Mouse (Mus musculus): Measurements from ENCODE around the gene Luc7l2. TPM values are rescaled to one million over a fixed set of nuclear protein-coding genes. Genes with fewer than 3 reads are reported as not detected.
"Not testable (repeated sequence)": the region's sequence is repeated elsewhere in the genome, so short reads cannot be mapped to it uniquely, and the experiment has no call there.

Gene Luc7l2
- polyA plus RNA-seq, 1 experiment from 2014 or later: 52.6 TPM

DNA sequence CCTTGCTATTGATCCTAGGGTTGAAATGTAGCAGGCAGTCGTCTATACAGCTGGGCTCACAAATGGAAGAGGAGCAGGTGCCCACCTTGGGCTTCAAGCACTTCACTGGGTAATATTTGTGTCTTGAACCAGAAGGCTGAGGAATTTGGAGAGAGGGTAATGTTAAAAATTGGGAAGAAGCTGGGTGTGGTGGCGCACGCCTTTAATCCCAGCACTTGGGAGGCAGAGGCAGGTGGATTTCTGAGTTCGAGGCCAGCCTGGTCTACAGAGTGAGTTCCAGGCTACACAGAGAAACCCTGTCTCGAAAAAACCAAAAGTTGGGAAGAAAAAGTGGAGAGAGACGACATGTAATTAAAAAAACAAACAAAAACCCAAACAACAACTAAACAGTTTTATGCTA lies 1.3 kb upstream of the Luc7l2 start:
- H3K9me3 ChIP-seq (ENCODE audit: control insufficient read depth, low read length); H3K27me3 ChIP-seq (ENCODE audit: control insufficient read depth, insufficient read depth, low read length); DNase-seq (ENCODE audit: low spot score); ATAC-seq (ENCODE audit: low FRiP score); H3K4me1 ChIP-seq (replicated peaks; ENCODE audit: control insufficient read depth, insufficient read depth, low read length); H3K36me3 ChIP-seq (ENCODE audit: control insufficient read depth, insufficient read depth, low read length); H3K4me3 ChIP-seq (ENCODE audit: low read depth, low read length); H3K9ac ChIP-seq (ENCODE audit: low read depth, low read length): not testable (repeated sequence)
- Histone ChIP-seq H3K4me2 (replicated peaks; ENCODE audit: low read depth, low read length) (peak overlapping the region; percentile 76; the same call in 1 of the 2 replicates), H3K27ac (ENCODE audit: low read depth, low read length) (0 out of 2 replicates have a peak overlapping the region, but pooled peaks have one; percentile 98)
- WGBS: 85% methylated on average over 6 of the region's 6 CpGs

GRCm38 (mm10) chr6:38550250-38551061 lies 678 bp upstream of the Luc7l2 start:
- H3K27ac ChIP-seq (ENCODE audit: low read depth, low read length): peak overlapping the region; percentile 98
- H3K9ac ChIP-seq (ENCODE audit: low read depth, low read length): peak overlapping the region; percentile 87
- peak overlapping the region; percentile 76 for H3K4me2 ChIP-seq (replicated peaks; ENCODE audit: low read depth, low read length)
- DNase-seq (ENCODE audit: low spot score) (no peak), ATAC-seq (ENCODE audit: low FRiP score) (no peak; the same call in 1 of the 2 replicates)
- H3K4me1 ChIP-seq (replicated peaks; ENCODE audit: control insufficient read depth, insufficient read depth, low read length): no peaks in the 10 kb centered on the region
- peak overlapping the region; percentile 74 for H3K4me3 ChIP-seq (ENCODE audit: low read depth, low read length)
- H3K36me3 ChIP-seq (ENCODE audit: control insufficient read depth, insufficient read depth, low read length): no peaks in the 10 kb centered on the region
- H3K27me3 ChIP-seq (ENCODE audit: control insufficient read depth, insufficient read depth, low read length): no peaks in the 10 kb centered on the region
- 10% methylated on average over 28 of the region's 28 CpGs for WGBS
- H3K9me3 ChIP-seq (ENCODE audit: control insufficient read depth, low read length): no peaks in the 10 kb centered on the region

GRCm38 (mm10) chr6:38551989-38552635 lies 978 bp downstream of the Luc7l2 start:
- peak overlapping the region; percentile 90 for H3K9ac ChIP-seq (ENCODE audit: low read depth, low read length)
- H3K4me2 ChIP-seq (replicated peaks; ENCODE audit: low read depth, low read length): peak overlapping the region; percentile 49
- no peaks in the 10 kb centered on the region for H3K36me3 ChIP-seq (ENCODE audit: control insufficient read depth, insufficient read depth, low read length)
- H3K4me1 ChIP-seq (replicated peaks; ENCODE audit: control insufficient read depth, insufficient read depth, low read length): no peaks in the 10 kb centered on the region
- peak overlapping the region; percentile 98 for H3K27ac ChIP-seq (ENCODE audit: low read depth, low read length)
- ATAC-seq (ENCODE audit: low FRiP score) (peak; percentile 94), DNase-seq (ENCODE audit: low spot score) (peak; percentile 97)
- no peaks in the 10 kb centered on the region for H3K9me3 ChIP-seq (ENCODE audit: control insufficient read depth, low read length)
- peak overlapping the region; percentile 74 for H3K4me3 ChIP-seq (ENCODE audit: low read depth, low read length)
- under 1% methylated on average over 28 of the region's 32 CpGs for WGBS
- H3K27me3 ChIP-seq (ENCODE audit: control insufficient read depth, insufficient read depth, low read length): no peaks in the 10 kb centered on the region

GRCm38 (mm10) chr6:38552636-38553000 lies 1.5 kb downstream of the Luc7l2 start:
- Histone ChIP-seq H3K27me3 (ENCODE audit: control insufficient read depth, insufficient read depth, low read length) (no peaks in the 10 kb centered on the region), H3K9me3 (ENCODE audit: control insufficient read depth, low read length) (no peaks in the 10 kb centered on the region), H3K4me3 (ENCODE audit: low read depth, low read length) (peak overlapping the region; percentile 74), H3K9ac (ENCODE audit: low read depth, low read length) (no peak overlapping the region), H3K36me3 (ENCODE audit: control insufficient read depth, insufficient read depth, low read length) (no peaks in the 10 kb centered on the region), H3K4me1 (replicated peaks; ENCODE audit: control insufficient read depth, insufficient read depth, low read length) (no peaks in the 10 kb centered on the region), H3K4me2 (replicated peaks; ENCODE audit: low read depth, low read length) (peak overlapping the region; percentile 49), H3K27ac (ENCODE audit: low read depth, low read length) (no peak overlapping the region)
- DNase-seq (ENCODE audit: low spot score) (no peak), ATAC-seq (ENCODE audit: low FRiP score) (no peak)
- WGBS: 25% methylated on average over 5 of the region's 5 CpGs

GRCm38 (mm10) chr6:38576096-38576495 lies 25.0 kb downstream of the Luc7l2 start:
- H3K27ac ChIP-seq (ENCODE audit: low read depth, low read length): no peak overlapping the region
- no peak overlapping the region for H3K4me3 ChIP-seq (ENCODE audit: low read depth, low read length)
- 0 out of 2 replicates have a peak, but pooled peaks cover 5% of the 10 kb centered on the region for H3K36me3 ChIP-seq (ENCODE audit: control insufficient read depth, insufficient read depth, low read length)
- H3K4me2 ChIP-seq (replicated peaks; ENCODE audit: low read depth, low read length): no peak overlapping the region
- DNase-seq (ENCODE audit: low spot score): no peak
- no peak overlapping the region for H3K9ac ChIP-seq (ENCODE audit: low read depth, low read length)
- no peak for ATAC-seq (ENCODE audit: low FRiP score)
- no peaks in the 10 kb centered on the region for H3K9me3 ChIP-seq (ENCODE audit: control insufficient read depth, low read length)
- H3K27me3 ChIP-seq (ENCODE audit: control insufficient read depth, insufficient read depth, low read length): no peaks in the 10 kb centered on the region
- H3K4me1 ChIP-seq (replicated peaks; ENCODE audit: control insufficient read depth, insufficient read depth, low read length): no peaks in the 10 kb centered on the region
- 94% methylated on average over 2 of the region's 2 CpGs for WGBS

DNA sequence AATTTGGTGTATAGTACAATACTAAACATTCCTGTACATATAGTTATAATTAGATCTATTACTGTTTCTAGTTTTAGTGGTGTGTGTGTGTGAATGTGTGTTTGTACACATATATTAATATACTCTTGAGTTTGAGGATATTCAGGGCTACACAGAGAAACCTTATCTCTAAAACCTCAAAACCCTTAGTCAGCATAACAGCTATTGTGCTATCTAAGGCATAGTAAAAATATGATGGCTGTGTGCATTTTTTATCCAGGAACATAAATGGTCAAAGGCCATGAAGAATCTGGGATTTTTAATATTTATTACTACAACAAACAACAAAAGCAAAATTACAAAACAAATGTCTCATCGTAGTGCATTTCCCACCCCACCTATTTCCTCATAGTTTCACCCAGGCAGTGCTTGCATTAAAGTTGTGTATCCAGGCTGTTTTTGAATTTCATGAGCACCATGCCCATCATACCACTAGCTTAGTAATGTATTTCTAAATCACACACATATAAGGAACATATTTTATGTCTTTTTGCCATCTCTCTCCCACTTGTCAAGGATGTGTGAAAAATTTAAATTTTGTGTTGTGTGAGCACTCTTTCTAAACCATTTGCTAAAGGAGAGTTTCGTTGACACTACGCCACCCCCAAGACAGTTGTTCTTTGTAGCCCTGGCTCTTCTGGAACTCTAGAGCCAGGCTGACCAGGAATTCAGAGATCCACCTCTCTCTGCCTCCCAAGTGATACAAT lies 29.2 kb downstream of the Luc7l2 start:
- Histone ChIP-seq H3K9me3 (ENCODE audit: control insufficient read depth, low read length) (no peaks in the 10 kb centered on the region), H3K9ac (ENCODE audit: low read depth, low read length) (no peak overlapping the region), H3K27me3 (ENCODE audit: control insufficient read depth, insufficient read depth, low read length) (no peaks in the 10 kb centered on the region), H3K4me3 (ENCODE audit: low read depth, low read length) (no peak overlapping the region), H3K36me3 (ENCODE audit: control insufficient read depth, insufficient read depth, low read length) (no peaks in the 10 kb centered on the region; the same call in 1 of the 2 replicates), H3K27ac (ENCODE audit: low read depth, low read length) (no peak overlapping the region), H3K4me1 (replicated peaks; ENCODE audit: control insufficient read depth, insufficient read depth, low read length) (no peaks in the 10 kb centered on the region), H3K4me2 (replicated peaks; ENCODE audit: low read depth, low read length) (no peak overlapping the region)
- ATAC-seq (ENCODE audit: low FRiP score) (no peak), DNase-seq (ENCODE audit: low spot score) (no peak)
- 94% methylated on average over 3 of the region's 3 CpGs for WGBS

DNA sequence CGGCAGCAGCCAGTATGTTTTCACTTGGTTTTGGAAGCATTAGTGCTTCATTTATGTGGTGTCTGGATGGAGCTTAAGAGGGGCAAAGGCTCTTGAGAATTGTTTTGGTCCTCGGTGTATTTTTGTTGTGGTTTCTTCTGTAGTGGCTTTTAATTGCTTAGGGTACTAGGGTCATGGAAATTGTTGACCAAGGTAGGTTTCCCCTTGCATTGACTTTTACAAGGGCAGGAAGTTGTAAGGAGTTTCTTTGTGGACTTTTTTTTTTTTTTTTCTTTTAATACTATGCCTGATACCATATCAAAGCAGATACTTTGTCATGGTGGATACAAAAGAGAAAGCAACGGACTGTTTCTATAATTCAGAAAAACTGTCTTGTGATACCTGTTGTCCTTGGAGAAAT lies 30.6 kb downstream of the Luc7l2 start:
- DNase-seq (ENCODE audit: low spot score) (no peak), ATAC-seq (ENCODE audit: low FRiP score) (no peak)
- 93% methylated on average over 3 of the region's 3 CpGs for WGBS
- H3K4me2 ChIP-seq (replicated peaks; ENCODE audit: low read depth, low read length): no peak overlapping the region
- no peak overlapping the region for H3K27ac ChIP-seq (ENCODE audit: low read depth, low read length)
- H3K27me3 ChIP-seq (ENCODE audit: control insufficient read depth, insufficient read depth, low read length): no peaks in the 10 kb centered on the region
- no peaks in the 10 kb centered on the region; the same call in 1 of the 2 replicates for H3K36me3 ChIP-seq (ENCODE audit: control insufficient read depth, insufficient read depth, low read length)
- no peaks in the 10 kb centered on the region for H3K4me1 ChIP-seq (replicated peaks; ENCODE audit: control insufficient read depth, insufficient read depth, low read length)
- H3K9ac ChIP-seq (ENCODE audit: low read depth, low read length): no peak overlapping the region
- no peaks in the 10 kb centered on the region for H3K9me3 ChIP-seq (ENCODE audit: control insufficient read depth, low read length)
- H3K4me3 ChIP-seq (ENCODE audit: low read depth, low read length): no peak overlapping the region

DNA sequence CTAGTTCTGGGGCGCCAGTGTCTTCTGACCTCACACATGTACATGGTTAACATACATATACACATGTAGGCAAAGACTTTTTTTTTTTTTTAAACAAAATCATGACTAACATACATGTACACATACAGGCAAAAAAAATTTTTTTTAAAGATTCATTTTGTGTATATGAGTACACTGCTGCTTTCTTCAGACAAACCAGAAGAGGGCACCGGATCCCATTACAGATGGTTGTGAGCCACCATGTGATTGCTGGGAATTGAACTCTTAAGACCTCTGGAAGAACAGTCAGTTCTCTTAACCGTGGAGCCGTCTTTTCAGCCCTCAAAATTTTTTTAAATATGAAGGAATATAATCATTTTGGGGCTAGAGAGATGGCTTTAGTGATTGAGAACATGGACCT lies 46.3 kb downstream of the Luc7l2 start:
- Histone ChIP-seq H3K9me3 (ENCODE audit: control insufficient read depth, low read length) (no peaks in the 10 kb centered on the region), H3K27me3 (ENCODE audit: control insufficient read depth, insufficient read depth, low read length) (no peaks in the 10 kb centered on the region), H3K4me2 (replicated peaks; ENCODE audit: low read depth, low read length) (no peak overlapping the region), H3K27ac (ENCODE audit: low read depth, low read length) (no peak overlapping the region), H3K4me1 (replicated peaks; ENCODE audit: control insufficient read depth, insufficient read depth, low read length) (no peaks in the 10 kb centered on the region), H3K9ac (ENCODE audit: low read depth, low read length) (no peak overlapping the region), H3K4me3 (ENCODE audit: low read depth, low read length) (no peak overlapping the region), H3K36me3 (ENCODE audit: control insufficient read depth, insufficient read depth, low read length) (peaks cover 6% of the 10 kb centered on the region)
- ATAC-seq (ENCODE audit: low FRiP score): no peak
- WGBS: 93% methylated on average over 4 of the region's 4 CpGs
- DNase-seq (ENCODE audit: low spot score): no peak

All from hindbrain, embryonic 11.5 days (tissue).